Mouse (Mus musculus): ENCODE results near the gene Ankrd6.

GRCm38 (mm10) chr4:32947631-32948030 is 3.0 kb downstream of the Ankrd6 start:
- TF ChIP-seq CTCF (IDR thresholded peaks at IDR 0.05; ENCODE audit: insufficient read depth, low read depth, low read length) (no peak), POLR2A (IDR thresholded peaks at IDR 0.05; ENCODE audit: insufficient read depth, low read depth, low read length) (no peak)
